Mouse (Mus musculus): ENCODE measurements around the gene Myom1.

The Myom1 gene

GRCm38 (mm10) chr17:71102571-71103551 is 100.4 kb downstream of the Myom1 start:
- DNase-seq (ENCODE audit: low spot score in 2 of 2) = no peak

DNA sequence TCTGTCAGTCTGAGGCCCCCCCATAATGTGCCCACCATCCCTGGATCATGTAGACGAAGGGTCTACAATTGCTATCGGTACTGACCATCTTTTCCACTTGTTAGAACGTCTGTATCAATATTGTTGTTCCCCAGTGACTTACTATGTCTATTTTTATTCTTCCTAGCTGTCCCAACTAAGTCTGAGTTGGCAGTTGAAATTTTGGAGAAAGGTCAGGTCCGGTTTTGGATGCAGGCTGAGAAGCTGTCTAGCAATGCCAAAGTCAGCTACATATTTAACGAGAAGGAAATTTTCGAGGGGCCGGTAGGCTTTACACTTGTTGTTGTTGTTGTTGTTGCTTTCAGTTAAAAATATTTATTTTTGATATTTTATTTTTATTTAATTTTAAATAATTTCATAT is 102.9 kb downstream of the Myom1 start:
- DNase-seq (ENCODE audit: low spot score in 2 of 2) = no peak

- DNase-seq (ENCODE audit: low spot score in 2 of 2) = no peak
These were observed 103.8 kb downstream of the Myom1 start for GRCm38 (mm10) chr17:71106250-71106649.

DNA sequence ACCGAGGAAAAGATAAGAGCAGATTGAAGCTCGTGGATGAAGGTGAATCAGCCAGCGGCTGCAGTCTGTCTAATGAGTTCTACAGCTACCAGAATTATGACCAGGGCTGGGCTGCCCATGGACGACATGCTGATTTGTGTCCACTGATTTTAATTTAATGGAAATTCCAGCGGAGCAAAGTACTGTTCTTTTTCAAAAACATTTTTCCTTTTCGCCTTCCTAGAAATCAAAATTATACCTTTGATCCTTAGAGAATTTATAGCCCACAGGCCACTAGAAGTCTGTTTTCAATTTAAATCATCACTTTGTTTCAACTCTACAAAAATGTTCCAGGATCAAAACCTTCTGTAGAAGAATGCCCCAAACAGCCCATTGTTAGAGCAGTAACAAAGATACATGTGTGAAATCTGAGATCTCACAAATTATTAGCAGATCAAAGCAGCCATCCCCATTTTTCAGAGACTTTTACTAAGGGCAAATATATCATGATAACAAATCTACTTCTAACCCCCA is 108.4 kb downstream of the Myom1 start:
- no peak for DNase-seq (ENCODE audit: low spot score in 2 of 2)

DNA sequence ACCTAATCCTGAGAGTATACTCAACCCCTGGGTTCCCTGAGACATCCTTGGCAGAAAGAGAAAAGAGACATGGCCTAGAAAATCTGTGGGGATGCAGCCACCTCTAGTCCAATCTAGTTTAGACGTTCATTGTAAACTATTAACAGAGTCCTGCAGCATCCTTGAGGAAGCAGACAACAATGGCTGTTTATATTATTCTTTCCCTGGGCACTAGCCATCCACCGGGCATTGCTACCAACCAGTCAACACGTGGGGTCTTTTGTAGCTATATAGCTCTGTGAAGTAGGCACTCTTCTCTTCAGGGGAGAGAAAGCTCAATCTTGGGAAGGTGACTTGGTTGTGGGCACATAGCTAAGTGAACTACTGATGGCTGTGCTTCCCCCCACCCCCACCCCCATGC is 110.3 kb downstream of the Myom1 start:
- no peak for DNase-seq (ENCODE audit: low spot score in 2 of 2)

- DNase-seq (ENCODE audit: low spot score in 2 of 2) = no peak
These were observed 111.8 kb downstream of the Myom1 start for GRCm38 (mm10) chr17:71114282-71114681.

- DNase-seq (ENCODE audit: low spot score in 2 of 2) = no peak
These were observed 115.5 kb downstream of the Myom1 start for GRCm38 (mm10) chr17:71117956-71118355.

GRCm38 (mm10) chr17:71118607-71119006 is 116.2 kb downstream of the Myom1 start:
- no peak for DNase-seq (ENCODE audit: low spot score in 2 of 2)

DNA sequence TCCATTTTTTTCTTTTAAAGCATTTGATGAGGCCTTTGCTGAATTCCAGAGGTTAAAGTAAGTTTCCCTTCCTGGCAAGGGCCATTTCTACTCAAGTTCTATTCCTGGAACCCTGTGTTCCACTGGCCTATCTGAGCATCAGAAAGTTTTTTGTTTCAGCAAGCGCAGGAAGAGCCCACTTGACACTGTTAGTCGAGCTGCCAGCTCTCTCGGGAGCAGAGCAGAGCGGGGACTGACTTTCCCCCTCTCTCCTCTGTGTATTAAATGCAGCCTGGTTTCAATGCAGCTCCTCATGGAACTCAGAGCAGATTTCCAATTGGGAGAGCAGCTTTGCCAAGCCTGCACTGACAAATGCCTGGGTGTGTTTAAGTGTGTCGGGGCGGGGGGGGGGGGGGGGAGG is 118.2 kb downstream of the Myom1 start:
- no peak for DNase-seq (ENCODE audit: low spot score in 2 of 2)

- DNase-seq (ENCODE audit: low spot score in 2 of 2) = no peak
These were observed 121.7 kb downstream of the Myom1 start for GRCm38 (mm10) chr17:71124061-71124670.

DNA sequence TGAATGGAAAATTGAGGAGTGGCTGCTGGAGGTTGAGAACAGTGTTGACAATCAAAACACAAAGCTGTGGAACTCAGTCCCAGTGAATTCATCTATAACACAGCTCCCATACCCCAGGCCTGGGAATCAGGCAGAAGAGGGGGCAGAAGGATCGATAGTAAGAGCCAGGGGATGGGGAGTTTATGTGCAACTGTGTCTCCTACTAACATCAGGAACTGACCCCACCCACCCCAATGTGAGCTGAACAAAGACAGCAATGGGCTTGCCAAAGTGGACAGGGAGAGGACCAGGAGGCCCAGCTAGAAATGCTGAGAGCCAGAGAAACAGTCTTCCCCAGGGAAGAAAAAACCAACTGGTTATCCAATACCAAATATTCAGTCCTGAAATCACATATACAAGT is 122.2 kb downstream of the Myom1 start:
- no peak for DNase-seq (ENCODE audit: low spot score in 2 of 2)

DNA sequence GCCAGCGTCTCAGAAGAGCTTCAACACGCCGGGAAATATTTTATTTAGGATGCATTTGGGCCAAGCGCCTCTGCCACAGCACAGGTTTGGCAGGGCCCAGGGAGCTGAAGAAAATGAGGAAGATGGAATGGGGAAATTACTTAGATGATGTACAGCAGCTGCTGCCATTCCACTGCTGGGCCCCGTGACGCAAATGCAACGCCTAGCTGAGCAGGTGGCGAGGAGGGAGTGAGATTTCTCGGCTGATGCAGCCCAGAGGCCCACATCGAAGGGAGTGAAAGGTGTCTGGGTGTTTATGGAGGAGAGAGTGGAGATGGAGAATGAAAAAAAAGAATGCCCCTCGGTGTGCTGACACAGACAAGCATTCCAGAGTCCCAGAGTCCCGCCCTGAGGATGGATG is 123.1 kb downstream of the Myom1 start:
- peak in 1 of 2 experiments; percentile 29 for DNase-seq (ENCODE audit: low spot score in 2 of 2)

GRCm38 (mm10) chr17:71126001-71126400 is 123.6 kb downstream of the Myom1 start:
- no peak for DNase-seq (ENCODE audit: low spot score in 2 of 2)

GRCm38 (mm10) chr17:71127464-71128110 is 125.2 kb downstream of the Myom1 start:
- DNase-seq (ENCODE audit: low spot score in 2 of 2) = no peak

DNA sequence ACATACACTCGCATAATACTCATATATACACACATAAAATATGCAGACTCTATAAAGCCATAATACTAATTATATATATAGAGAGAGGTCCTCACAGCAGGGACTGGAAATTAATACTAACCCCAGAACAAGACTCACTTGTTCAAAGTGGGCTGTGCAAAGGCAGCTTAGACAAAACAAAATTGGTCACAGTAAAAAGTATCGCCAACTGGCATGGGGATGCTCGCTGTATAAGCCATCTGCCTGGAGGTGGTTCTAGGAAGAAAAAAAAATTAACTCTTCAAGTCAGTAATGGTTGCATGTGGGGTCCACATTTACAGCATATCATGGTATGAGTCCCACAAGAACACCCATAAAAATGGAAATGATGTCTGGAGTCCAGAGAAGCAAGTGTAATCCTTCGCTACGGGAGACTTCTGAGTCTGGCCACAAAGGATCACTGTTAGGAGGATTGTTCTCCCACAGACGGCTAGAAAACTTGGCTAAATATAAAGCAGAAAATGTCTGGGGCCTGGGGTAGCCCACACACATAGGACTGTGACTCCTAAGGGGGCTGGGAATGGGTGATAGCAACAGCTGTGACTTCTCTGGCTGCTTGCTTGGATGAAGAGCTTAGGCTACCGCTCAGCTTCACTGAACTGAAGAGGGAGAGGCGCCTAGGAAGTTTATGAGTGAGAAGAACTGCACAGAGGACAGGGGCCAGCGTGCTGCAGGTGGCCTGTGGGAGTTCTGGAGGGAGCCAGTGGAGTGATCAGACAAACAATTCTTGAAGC is 127.2 kb downstream of the Myom1 start:
- DNase-seq (ENCODE audit: low spot score in 2 of 2) = no peak

- DNase-seq (ENCODE audit: low spot score in 2 of 2) = peak in 1 of 2 experiments; percentile 32
These were observed 129.8 kb downstream of the Myom1 start for GRCm38 (mm10) chr17:71132221-71132620.

DNA sequence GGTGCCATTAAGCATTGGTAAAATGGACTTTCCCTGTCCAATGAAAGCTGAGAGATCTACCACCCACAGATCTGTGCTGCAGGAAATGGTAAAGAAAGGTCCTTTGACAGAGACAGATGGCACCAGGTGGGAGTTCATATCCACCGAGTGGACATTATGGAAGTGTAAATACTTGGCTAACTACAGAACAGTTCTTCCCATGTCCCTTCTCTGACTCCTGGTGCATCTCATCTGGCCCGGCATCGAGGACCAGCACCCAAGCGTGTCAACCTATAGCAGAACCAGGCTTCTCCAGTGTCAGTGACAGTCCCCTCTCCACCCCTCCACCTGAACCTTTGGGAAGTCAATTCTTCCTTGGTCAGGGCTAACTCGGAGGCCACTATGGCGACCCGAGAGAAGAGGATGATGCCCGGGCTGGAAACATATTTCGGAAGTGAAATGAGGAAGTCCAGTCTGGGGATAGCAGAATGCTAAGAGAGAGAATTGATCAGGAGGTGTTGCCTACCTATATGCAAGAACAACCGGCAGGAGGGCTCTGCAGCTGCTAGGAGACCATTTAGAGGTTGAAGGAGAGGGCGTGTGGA is 130.5 kb downstream of the Myom1 start:
- no peak for DNase-seq (ENCODE audit: low spot score in 2 of 2)

- no peak for DNase-seq (ENCODE audit: low spot score in 2 of 2)
These were observed 132.1 kb downstream of the Myom1 start for GRCm38 (mm10) chr17:71134441-71134955.

DNA sequence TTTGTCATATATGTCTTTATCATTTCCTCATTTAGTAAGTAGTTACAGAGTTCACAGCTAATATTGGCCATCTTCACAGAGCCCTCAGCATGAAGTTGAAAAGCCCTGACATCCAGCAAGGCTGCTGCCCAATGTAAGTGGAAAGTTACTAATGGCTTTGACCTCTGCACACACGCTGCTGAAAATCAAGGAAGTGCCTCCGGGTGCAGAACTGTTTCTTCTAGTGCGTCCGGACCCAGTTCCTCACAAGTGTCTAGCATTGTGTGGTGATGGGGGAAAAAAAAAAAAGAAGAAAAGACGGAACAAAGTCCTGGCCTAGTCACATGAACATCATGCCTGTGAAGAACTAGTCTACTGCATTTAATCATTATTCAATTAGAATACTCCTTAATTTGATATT is 132.7 kb downstream of the Myom1 start:
- no peak for DNase-seq (ENCODE audit: low spot score in 2 of 2)

DNA sequence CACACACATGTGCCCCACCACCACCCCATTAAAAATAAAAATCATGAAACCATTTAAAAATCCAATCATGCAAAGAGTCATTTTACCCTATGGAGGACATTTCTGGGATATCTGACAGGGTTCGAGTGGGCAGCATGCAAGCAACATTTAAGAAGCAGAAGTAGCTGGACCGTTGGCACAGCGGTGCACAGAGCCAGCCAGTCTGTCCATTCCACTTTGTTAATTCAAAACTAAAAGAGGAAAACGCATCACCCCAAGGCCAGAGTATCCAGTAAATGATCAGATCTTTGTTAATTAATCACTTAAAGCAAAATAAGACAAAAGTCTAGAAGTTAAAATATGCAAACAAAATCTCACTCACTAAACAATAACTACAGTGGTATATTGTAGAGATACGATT is 133.4 kb downstream of the Myom1 start:
- DNase-seq (ENCODE audit: low spot score in 2 of 2) = no peak
